Mouse (Mus musculus) liver, embryonic 13.5 days (tissue): ENCODE results near the gene Agrp. TPM values are rescaled to one million over a fixed set of nuclear protein-coding genes. Genes with fewer than 3 reads are reported as not detected.
A peak's percentile ranks its signal among the peaks of the same experiment; 100 is the strongest.

Experiments
- ATAC-seq: fragments of 200-750 bp; cut with Nextera tagmentation; 2 replicates; pipeline ENCODE4 v1.8.0; 2017; ENCODE audit warnings: low read depth, mild to moderate bottlenecking, moderate number of reproducible peaks, moderate library complexity
- DNase-seq: peaks from one replicate; pipeline ENCODE4 v3.0.0; 2022
- H3K27ac ChIP-seq: fragments of 300-500 bp; sonication (generic); 2 replicates; pipeline ENCODE4 v1.5.1; 2015; ENCODE audit warnings: moderate library complexity, mild to moderate bottlenecking, inconsistent platforms
- H3K27me3 ChIP-seq: fragments of 300-500 bp; sonication (generic); 2 replicates; pipeline ENCODE4 v1.6.1; 2015; ENCODE audit warnings: mild to moderate bottlenecking, inconsistent platforms
- H3K36me3 ChIP-seq: fragments of 300-500 bp; sonication (generic); 2 replicates; pipeline ENCODE4 v1.6.1; 2015; ENCODE audit warnings: mild to moderate bottlenecking, inconsistent platforms
- H3K4me1 ChIP-seq: fragments of 300-500 bp; sonication (generic); replicated peaks from 2 replicates; pipeline ENCODE4 v1.6.1; 2015; ENCODE audit warnings: inconsistent platforms
- H3K4me2 ChIP-seq: fragments of 300-500 bp; sonication (generic); 2 replicates; pipeline ENCODE4 v1.6.1; 2015; ENCODE audit warnings: inconsistent platforms, mild to moderate bottlenecking, moderate library complexity
- H3K4me3 ChIP-seq: fragments of 300-500 bp; sonication (generic); replicated peaks from 2 replicates; pipeline ENCODE4 v1.5.1; 2015; ENCODE audit warnings: mild to moderate bottlenecking, inconsistent platforms
- H3K9ac ChIP-seq: fragments of 300-500 bp; sonication (generic); 2 replicates; pipeline ENCODE4 v1.6.1; 2015; ENCODE audit warnings: mild to moderate bottlenecking, inconsistent platforms
- H3K9me3 ChIP-seq: fragments of 300-500 bp; sonication (generic); replicated peaks from 2 replicates; pipeline ENCODE4 v1.6.1; 2016; ENCODE audit warnings: inconsistent platforms
- WGBS: fragments of 180-500 bp; shearing (Covaris S2); methylation state at CpG from one replicate; pipeline ENCODE4 v1.1.7; 2015; ENCODE audit not compliant: insufficient replicate concordance; 5-methylcytosine and 5-hydroxymethylcytosine counted together
- polyA plus RNA-seq: library from polyadenylated mRNA; unstranded; fragments of >200 nt; fragmentation: Nextera tagmentation; extraction: Ambion mirVana; gene quantifications from 2 replicates; pipeline ENCODE4 v1.2.1, GENCODE M21; 2015

Gene Agrp
- polyA plus RNA-seq, 1 experiment from 2014 or later = 0.15 TPM

DNA sequence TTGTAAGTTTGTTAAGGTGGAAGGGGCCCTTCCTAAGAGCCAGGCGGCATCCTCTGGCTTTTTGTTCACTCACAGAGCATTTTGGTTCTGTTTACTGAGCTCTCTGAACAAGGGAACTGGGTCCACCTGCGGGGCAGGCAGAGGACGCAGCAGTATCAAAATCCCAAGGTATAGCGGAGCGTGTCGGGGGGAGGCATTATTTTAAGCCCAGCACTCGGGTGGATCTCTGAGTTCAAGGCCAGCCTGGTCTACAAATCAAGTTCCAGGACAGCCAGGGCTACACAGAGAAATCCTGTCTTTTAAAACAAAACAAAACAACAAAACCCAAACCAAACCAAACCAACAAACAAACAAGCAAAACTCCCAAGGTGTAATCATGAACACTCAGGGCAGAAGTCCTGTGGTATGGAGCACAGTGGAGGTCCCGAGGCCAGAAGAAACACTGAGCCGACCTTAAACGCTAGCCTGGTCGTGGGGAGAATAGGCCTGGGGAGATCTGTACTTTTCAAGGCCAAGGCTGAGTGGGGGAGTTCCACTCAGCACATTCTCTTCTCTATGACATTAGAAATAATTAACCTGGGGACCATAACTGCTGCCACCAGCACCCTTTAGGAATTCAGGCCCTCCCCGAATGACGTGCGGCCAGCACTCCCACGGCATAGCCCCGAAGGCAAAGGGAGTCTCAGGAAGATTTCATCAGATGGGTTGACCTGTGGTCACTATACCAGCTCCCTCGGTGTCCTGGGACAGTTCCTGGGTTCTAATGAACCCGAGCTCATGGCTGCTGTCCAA is 42.5 kb downstream of the Agrp start:
- DNase-seq (no peak), ATAC-seq (no peak)
- peaks cover 26% of the 10 kb centered on the region for H3K4me1 ChIP-seq
- H3K36me3 ChIP-seq = no peaks in the 10 kb centered on the region
- H3K27ac ChIP-seq = no peak overlapping the region
- H3K4me2 ChIP-seq = no peak overlapping the region
- no peak overlapping the region for H3K9ac ChIP-seq
- 66% methylated on average over 18 of the region's 18 CpGs for WGBS
- H3K4me3 ChIP-seq = no peak overlapping the region
- H3K9me3 ChIP-seq = no peaks in the 10 kb centered on the region
- H3K27me3 ChIP-seq = peaks cover 13% of the 10 kb centered on the region

DNA sequence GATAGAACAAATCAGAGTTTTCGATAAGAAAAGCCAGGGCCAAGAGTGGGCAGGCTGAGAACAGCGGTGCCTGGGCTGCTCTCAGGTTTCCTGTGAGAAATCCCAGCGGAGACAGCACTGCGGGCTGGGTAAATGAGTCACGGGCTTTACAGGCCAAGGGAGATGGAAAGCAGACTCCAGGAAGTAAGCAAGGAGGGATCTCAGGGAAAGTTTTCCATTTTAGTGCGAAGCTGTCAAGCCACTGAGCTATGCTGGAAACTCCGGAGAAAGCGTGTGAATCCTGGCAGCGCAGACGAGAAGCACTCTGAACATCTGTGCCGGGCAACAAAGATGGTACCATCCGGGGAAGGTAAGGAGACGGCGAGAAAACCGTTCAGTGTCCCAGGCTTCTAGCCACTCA is 43.3 kb downstream of the Agrp start:
- H3K4me3 ChIP-seq = no peak overlapping the region
- ATAC-seq = no peak

DNA sequence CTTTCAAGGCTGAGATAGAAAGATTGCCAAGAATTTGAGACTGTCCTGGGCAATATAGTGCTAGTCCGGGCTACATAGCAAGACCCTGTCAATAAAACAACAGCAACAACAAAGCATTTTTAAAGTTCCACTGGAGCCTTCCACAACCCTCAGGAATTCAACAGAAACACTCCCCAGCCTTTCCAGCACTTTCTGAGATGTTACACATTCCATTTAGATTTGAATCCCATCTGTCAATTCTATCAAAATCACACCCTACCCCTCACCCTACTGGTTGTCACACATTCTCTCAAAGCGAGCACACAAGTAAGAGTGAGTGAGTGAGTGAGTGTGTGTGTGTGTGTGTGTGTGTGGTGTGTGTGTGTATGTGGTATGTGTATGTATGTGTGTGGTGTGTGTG is 44.8 kb downstream of the Agrp start:
- Histone ChIP-seq H3K36me3 (no peaks in the 10 kb centered on the region), H3K27me3 (peaks cover 13% of the 10 kb centered on the region), H3K4me2 (no peak overlapping the region), H3K9me3 (no peaks in the 10 kb centered on the region), H3K4me3 (no peak overlapping the region), H3K9ac (no peak overlapping the region), H3K27ac (no peak overlapping the region), H3K4me1 (peaks cover 26% of the 10 kb centered on the region)
- ATAC-seq (no peak), DNase-seq (no peak)
- 65% methylated on average over 2 of the region's 2 CpGs for whole genome bisulfite sequencing

More for the DNA sequence above, 43.3 kb downstream of the Agrp start:
- H3K27ac ChIP-seq = no peak overlapping the region
- DNase-seq = no peak
- no peaks in the 10 kb centered on the region for H3K9me3 ChIP-seq
- H3K36me3 ChIP-seq = no peaks in the 10 kb centered on the region
- H3K27me3 ChIP-seq = peaks cover 13% of the 10 kb centered on the region
- no peak overlapping the region for H3K4me2 ChIP-seq
- peaks cover 26% of the 10 kb centered on the region for H3K4me1 ChIP-seq
- H3K9ac ChIP-seq = no peak overlapping the region
- 30% methylated on average over 15 of the region's 15 CpGs for WGBS

DNA sequence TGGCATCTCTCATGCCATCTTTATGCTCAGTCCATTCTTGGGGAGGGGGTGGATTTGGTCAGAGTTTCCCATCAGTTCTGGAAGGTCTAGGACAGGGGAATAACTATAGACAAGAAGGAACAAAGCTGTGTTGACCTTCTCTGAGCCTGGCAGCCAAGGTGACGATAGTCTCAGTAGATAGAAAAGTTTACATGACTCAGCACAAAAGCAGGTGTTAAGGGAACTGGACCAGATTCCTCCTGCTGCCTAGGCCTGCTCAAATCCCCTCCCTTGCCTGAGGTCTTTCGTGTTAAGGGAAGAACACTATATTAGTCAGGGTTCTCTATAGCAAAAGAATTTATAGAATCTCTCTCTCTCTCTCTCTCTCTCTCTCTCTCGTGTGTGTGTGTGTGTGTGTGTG is 57.5 kb downstream of the Agrp start:
- no peak overlapping the region for H3K27ac ChIP-seq
- no peaks in the 10 kb centered on the region for H3K4me1 ChIP-seq
- no peaks in the 10 kb centered on the region for H3K36me3 ChIP-seq
- ATAC-seq = no peak
- H3K4me2 ChIP-seq = no peak overlapping the region
- no peak overlapping the region for H3K4me3 ChIP-seq
- H3K9ac ChIP-seq = no peak overlapping the region
- DNase-seq = no peak
- 42% methylated on average over 3 of the region's 3 CpGs for WGBS
- no peaks in the 10 kb centered on the region for H3K27me3 ChIP-seq
- no peaks in the 10 kb centered on the region for H3K9me3 ChIP-seq

DNA sequence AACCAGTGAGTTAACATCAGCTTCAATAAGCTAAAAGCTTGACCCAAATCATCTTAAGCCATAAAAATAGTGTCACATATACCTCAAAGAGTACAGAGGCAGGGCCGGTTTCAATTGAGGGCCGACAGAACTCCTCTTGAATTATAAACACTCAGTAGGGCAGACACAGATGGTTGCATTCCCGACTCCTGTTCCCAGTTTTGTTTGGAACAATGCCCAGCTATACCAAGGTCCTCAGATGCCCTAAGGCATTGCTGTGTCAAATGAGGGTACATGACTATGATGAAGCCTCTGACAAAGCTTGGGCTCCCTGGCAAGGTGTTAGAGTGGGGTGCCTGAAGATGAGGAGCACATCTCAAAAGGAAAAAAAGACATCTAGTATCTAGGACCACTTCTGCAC is 61.7 kb downstream of the Agrp start:
- no peaks in the 10 kb centered on the region for H3K9me3 ChIP-seq
- no peak overlapping the region for H3K9ac ChIP-seq
- H3K4me3 ChIP-seq = no peak overlapping the region
- DNase-seq = no peak
- no peak overlapping the region for H3K4me2 ChIP-seq
- H3K27me3 ChIP-seq = no peaks in the 10 kb centered on the region
- no peaks in the 10 kb centered on the region for H3K4me1 ChIP-seq
- no peak overlapping the region for H3K27ac ChIP-seq
- ATAC-seq = no peak
- no peaks in the 10 kb centered on the region for H3K36me3 ChIP-seq
- 66% methylated on average over 3 of the region's 3 CpGs for WGBS

DNA sequence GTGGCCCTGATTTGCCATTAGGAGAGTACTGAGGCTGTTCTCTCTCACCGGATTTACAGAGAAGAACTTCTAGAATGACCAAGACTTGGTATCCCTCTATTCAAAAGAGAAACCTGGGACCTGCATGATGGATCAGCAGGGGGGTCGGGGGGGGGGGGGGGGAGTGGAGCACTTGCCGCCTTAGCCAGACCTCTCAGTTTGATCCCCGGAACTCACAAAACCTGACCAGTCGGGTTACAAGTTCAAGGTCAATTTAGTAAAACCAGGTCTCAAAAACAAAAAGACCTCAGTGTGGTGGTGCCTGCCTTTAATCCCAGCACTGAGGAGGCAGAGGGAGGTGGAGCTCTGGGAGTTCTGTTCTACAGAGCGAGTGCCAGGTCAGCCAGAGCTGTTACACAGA is 62.5 kb downstream of the Agrp start:
- H3K27ac ChIP-seq = no peak overlapping the region
- H3K4me2 ChIP-seq = no peak overlapping the region
- ATAC-seq (no peak), DNase-seq (no peak)
- no peaks in the 10 kb centered on the region for H3K4me1 ChIP-seq
- H3K4me3 ChIP-seq = no peak overlapping the region
- H3K9ac ChIP-seq = no peak overlapping the region
- 45% methylated on average over 6 of the region's 6 CpGs for WGBS
- no peaks in the 10 kb centered on the region for H3K27me3 ChIP-seq
- H3K9me3 ChIP-seq = no peaks in the 10 kb centered on the region
- no peaks in the 10 kb centered on the region for H3K36me3 ChIP-seq

DNA sequence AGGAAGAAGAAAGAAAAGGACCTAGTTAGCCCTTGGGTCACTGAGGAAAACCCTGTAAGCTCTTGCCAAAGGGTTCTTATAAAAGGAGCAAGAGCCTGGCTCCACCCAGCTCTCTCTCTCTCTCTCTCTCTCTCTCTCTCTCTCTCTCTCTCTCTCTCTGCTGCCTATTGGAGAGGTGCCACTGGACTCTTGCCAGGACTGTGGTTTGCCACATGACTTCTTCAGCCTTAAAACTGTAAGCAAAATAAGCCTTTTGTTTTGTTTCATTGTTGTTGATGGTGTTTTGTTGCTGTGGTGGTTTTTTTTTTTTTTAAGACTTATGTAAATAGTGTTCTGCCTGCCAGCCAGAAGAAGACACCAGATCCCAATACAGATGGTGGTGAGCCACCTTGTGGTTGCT is 63.8 kb downstream of the Agrp start:
- Histone ChIP-seq H3K4me2 (no peak overlapping the region), H3K9me3 (no peaks in the 10 kb centered on the region), H3K4me3 (no peak overlapping the region), H3K27ac (no peak overlapping the region), H3K9ac (no peak overlapping the region), H3K36me3 (no peaks in the 10 kb centered on the region), H3K27me3 (no peaks in the 10 kb centered on the region), H3K4me1 (no peaks in the 10 kb centered on the region)
- ATAC-seq (no peak), DNase-seq (no peak)

DNA sequence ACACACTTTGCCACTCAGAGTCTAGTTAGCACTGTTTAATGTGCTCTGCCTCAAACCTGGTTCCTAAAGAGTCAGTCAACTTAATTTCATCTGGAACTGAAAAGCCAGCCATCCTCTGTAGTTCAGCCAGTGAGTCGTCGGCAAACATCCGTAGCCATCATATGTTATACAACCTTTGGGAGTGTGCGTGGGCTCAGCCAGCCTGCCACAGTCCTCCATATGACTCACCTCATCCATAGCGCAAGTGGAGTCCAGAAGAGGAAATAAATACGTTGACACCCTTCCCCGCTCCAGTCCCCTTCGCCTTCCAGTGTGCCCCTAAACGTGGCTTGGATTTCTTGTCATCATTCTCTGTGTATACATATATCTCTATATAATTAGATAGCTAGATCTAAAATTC is 65.4 kb downstream of the Agrp start:
- no peak for DNase-seq
- Histone ChIP-seq H3K4me1 (peaks cover 5% of the 10 kb centered on the region), H3K4me3 (no peak overlapping the region), H3K9me3 (no peaks in the 10 kb centered on the region), H3K4me2 (no peak overlapping the region), H3K27me3 (no peaks in the 10 kb centered on the region), H3K27ac (no peak overlapping the region), H3K9ac (no peak overlapping the region), H3K36me3 (no peaks in the 10 kb centered on the region)
- ATAC-seq = no peak
- 82% methylated on average over 9 of the region's 9 CpGs for WGBS

DNA sequence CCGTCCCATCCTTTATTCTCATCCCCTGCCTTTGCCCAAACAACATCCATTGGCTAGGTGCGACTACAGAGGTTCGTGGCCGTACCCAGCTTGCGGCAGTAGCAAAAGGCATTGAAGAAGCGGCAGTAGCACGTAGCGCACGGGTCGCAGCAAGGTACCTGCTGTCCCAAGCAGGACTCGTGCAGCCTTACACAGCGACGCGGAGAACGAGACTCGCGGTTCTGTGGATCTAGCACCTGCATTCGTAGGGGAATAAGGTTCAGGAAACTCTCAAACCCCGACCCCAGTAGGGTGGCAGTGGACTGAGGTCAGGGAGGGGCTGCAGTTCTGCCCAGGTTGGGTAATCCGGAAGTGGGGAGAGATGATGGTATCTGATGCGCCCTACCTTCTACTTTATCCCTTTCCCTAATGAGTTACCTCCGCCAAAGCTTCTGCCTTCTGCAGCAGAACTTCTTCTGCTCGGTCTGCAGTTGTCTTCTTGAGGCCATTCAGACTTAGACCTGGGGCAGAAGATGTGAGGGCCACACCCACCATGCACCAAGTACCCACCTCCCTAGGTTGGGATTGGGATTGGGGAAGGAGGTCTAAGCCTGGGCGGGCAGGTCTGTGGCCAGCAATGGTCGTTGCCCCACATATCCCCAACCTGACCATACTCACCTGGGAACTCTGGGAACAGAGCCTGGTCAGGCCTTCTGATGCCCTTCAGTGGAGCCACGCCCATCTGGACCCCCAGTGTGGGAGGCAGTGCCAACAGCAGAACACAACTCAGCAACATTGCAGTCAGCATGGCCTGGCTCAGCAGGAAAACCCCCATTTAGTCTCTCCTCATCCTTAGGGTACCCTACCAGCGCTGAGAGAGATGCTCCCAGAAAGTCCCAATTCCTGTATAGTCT is 70.2 kb downstream of the Agrp start:
- Histone ChIP-seq H3K9me3 (no peaks in the 10 kb centered on the region), H3K36me3 (0 out of 2 replicates have a peak, but pooled peaks cover 4% of the 10 kb centered on the region), H3K4me3 (peak overlapping the region; percentile 90), H3K4me2 (peak overlapping the region; percentile 79), H3K27ac (peak overlapping the region; percentile 82; the same call in 1 of the 2 replicates), H3K9ac (peak overlapping the region; percentile 74), H3K27me3 (no peaks in the 10 kb centered on the region), H3K4me1 (peaks cover 43% of the 10 kb centered on the region)
- no peak for ATAC-seq
- 21% methylated on average over 27 of the region's 27 CpGs for WGBS
- DNase-seq = peak; percentile 42

DNA sequence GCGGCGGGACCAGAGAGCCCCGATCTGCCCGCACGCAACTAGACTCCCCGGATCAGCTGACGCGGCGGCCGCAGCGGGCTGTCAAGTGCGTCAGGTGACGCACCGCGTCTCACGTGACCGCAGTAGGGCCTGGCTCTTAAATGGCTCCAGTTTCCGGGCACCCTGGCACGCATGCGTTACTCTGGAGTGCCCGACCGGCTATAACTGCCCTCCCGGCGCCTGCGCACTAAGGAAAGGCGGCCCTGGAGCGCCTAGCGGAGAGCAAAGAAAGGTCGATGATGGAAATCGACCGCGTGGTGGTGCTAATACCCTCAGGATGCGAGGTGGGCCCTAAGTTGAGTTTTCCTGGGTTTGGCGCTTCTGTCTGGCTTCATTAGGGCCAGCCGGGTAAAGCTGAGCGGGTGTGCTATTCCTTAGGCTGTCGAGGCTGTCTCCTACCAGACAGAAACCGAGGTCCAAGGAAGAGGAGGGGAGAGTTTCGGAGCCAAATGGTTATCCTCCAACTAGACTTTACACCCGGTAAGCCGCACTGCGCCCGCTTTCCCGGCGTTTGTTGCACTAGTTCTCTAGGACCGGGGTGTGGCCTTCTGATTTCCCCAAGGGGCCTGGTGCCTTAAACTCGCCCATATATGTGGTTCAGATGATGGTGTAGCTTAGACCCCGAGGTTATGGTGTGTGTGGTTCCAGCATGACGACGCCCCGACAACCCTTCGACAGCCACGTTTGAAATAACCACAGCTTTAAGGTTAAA is 71.1 kb downstream of the Agrp start, which contains the start of gene Atp6v0d1:
TSS of gene Atp6v0d1 (minus strand) at position 96 of the 751 bp plus-strand sequence.
- peaks cover 50% of the 10 kb centered on the region for H3K4me1 ChIP-seq
- peak within 1 kb of the TSS; percentile 90 for H3K4me3 ChIP-seq
- no peaks in the 10 kb centered on the region for H3K9me3 ChIP-seq
- 3% methylated on average over 52 of the region's 53 CpGs for WGBS
- ATAC-seq (peak; percentile 99), DNase-seq (peak; percentile 99)
- H3K4me2 ChIP-seq = peak within 1 kb of the TSS; percentile 89
- H3K27me3 ChIP-seq = no peaks in the 10 kb centered on the region
- H3K36me3 ChIP-seq = 0 out of 2 replicates have a peak, but pooled peaks cover 4% of the 10 kb centered on the region
- peak within 1 kb of the TSS; percentile 96 for H3K9ac ChIP-seq
- peak within 1 kb of the TSS; percentile 91 for H3K27ac ChIP-seq

DNA sequence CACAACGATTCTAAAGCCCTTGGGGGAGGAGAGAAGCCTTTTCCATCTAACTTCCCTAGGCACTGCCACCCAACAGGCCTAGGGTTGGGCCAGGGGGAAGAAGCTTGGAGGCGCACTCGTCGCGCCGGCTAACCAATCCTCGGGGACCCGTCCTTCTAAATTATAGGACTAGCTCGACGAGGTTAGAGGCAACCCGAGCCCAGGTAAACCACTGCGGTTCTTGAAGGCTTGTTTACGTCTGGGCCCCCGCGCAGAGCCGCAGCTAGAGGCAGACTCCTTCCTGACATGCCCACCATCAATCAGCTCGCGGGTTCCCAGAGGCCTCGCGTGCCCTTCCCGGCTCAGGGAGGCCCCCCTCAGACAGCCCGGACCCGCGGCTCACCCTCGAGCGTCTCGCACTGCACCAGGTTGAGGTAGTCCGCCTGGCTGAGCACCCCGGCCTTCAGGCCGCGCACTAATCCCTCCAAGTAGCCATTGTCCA is 71.8 kb downstream of the Agrp start:
- H3K4me2 ChIP-seq = peak overlapping the region; percentile 89
- DNase-seq = no peak
- H3K4me3 ChIP-seq = peak overlapping the region; percentile 90
- peak overlapping the region; percentile 91 for H3K27ac ChIP-seq
- H3K27me3 ChIP-seq = no peaks in the 10 kb centered on the region
- H3K36me3 ChIP-seq = 0 out of 2 replicates have a peak, but pooled peaks cover 4% of the 10 kb centered on the region
- peak overlapping the region; percentile 96 for H3K9ac ChIP-seq
- peak; percentile 64 for ATAC-seq
- peaks cover 50% of the 10 kb centered on the region for H3K4me1 ChIP-seq
- under 1% methylated on average over 31 of the region's 31 CpGs for WGBS
- no peaks in the 10 kb centered on the region for H3K9me3 ChIP-seq
